Mouse (Mus musculus): ENCODE data around the gene Cd55b. TPM values are rescaled to one million over a fixed set of nuclear protein-coding genes. Genes with fewer than 3 reads are reported as not detected.
"Not testable (repeated sequence)": the region's sequence is repeated elsewhere in the genome, so short reads cannot be mapped to it uniquely, and the experiment has no call there.

The Cd55b gene
- polyA plus RNA-seq, 1 experiment from 2014 or later = not detected

DNA sequence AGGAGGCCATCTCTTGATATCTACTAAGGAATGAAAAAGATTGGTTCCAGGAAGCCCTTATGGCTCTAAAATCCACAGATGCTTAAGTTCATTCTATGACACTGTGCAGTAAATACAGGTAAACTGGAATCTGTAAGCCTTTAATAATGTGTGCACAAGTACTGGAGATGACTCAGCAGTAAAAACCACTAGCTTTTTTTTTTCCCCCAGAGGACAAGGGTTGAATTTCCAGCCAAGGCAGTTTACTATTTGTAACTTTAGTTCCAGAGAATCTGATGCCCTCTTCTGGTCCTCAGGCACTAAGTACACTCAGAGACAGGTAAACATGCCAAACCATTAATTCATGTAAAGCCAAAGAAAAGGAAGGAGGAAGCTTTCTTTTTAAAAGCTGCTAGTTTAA lies 25.7 kb downstream of the Cd55b start:
- not testable (repeated sequence) for H3K27ac ChIP-seq (replicated peaks); H3K27me3 ChIP-seq; H3K36me3 ChIP-seq; H3K9me3 ChIP-seq; H3K4me1 ChIP-seq; H3K9ac ChIP-seq (replicated peaks); H3K4me2 ChIP-seq (replicated peaks); H3K4me3 ChIP-seq; ATAC-seq (replicated peaks)

DNA sequence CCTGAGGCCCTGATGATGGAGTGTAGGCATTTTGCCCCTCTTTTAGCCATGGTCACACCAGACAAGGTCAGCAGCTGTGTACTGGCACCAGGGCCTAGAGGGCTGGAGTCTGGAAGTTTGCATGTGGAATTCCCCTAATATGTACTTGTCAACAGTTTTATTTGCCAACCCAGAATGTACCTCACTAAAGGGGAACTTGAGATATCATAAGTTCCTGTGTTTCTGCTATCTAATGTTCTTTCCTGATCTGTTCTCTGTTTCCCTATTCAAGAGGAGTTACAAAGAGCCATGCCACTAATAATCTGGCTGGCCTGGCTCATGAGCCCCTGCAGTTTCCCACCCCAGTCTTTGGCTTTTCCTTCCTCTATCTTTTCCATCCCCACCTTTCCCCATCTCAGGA lies 35.5 kb downstream of the Cd55b start:
- H3K9me3 ChIP-seq; ATAC-seq (replicated peaks); H3K9ac ChIP-seq (replicated peaks); H3K4me2 ChIP-seq (replicated peaks); H3K4me3 ChIP-seq; H3K27me3 ChIP-seq; H3K4me1 ChIP-seq; H3K27ac ChIP-seq (replicated peaks); H3K36me3 ChIP-seq: not testable (repeated sequence)

- H3K4me2 ChIP-seq (replicated peaks) = no peak overlapping the region
- no peak overlapping the region for H3K4me3 ChIP-seq
- H3K36me3 ChIP-seq = no peaks in the 10 kb centered on the region
- no peak overlapping the region for H3K27ac ChIP-seq (replicated peaks)
- H3K27me3 ChIP-seq = no peaks in the 10 kb centered on the region
- no peaks in the 10 kb centered on the region for H3K9me3 ChIP-seq
- WGBS = 94% methylated on average over 14 of the region's 14 CpGs
- no peaks in the 10 kb centered on the region for H3K4me1 ChIP-seq
- ATAC-seq (replicated peaks) = no peak
- H3K9ac ChIP-seq (replicated peaks) = no peak overlapping the region
Measured at GRCm38 (mm10) chr1:130377726-130378429, 44.9 kb downstream of the Cd55b start.

DNA sequence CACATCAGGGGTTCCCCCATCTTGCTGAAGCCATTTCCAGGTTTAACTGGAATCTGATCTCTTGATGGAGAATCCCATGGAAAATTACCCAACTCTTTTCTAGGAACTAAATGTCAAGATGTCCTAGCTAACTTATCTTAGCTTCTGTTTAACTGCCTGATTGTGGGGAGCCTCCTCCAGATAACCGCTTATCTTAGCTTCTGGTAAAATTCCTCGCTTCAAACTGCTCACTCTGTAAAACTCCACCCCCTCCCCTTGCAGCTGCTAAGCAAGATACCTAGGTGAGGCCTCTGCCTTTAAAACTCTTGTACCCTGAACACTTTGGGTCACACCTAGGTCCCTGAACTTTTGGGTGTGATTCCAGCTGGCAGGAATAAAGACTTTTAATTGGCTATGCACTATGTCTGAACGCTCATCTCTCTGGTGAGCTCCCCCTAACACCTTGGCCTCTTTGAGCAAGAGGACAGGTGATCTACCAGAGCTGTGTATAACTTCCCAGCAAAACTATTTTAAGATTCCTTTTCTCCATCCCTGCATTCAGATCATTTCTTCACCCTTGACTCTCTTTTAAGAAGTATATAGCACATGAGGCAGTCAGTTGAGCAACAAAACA lies 48.5 kb downstream of the Cd55b start:
- no peak overlapping the region for H3K27ac ChIP-seq (replicated peaks)
- H3K4me3 ChIP-seq = no peak overlapping the region
- H3K36me3 ChIP-seq = no peaks in the 10 kb centered on the region
- H3K9ac ChIP-seq (replicated peaks) = no peak overlapping the region
- H3K4me2 ChIP-seq (replicated peaks) = no peak overlapping the region
- H3K4me1 ChIP-seq = no peaks in the 10 kb centered on the region
- no peaks in the 10 kb centered on the region for H3K27me3 ChIP-seq
- no peak for ATAC-seq (replicated peaks)
- WGBS = 80% methylated on average over 3 of the region's 3 CpGs
- no peaks in the 10 kb centered on the region for H3K9me3 ChIP-seq

- no peaks in the 10 kb centered on the region for H3K4me1 ChIP-seq
- H3K9me3 ChIP-seq = no peaks in the 10 kb centered on the region
- ATAC-seq (replicated peaks) = no peak
- H3K9ac ChIP-seq (replicated peaks) = no peak overlapping the region
- no peak overlapping the region for H3K27ac ChIP-seq (replicated peaks)
- H3K4me2 ChIP-seq (replicated peaks) = no peak overlapping the region
- H3K4me3 ChIP-seq = no peak overlapping the region
- whole genome bisulfite sequencing = 34% methylated on average over 2 of the region's 2 CpGs
- H3K36me3 ChIP-seq = no peaks in the 10 kb centered on the region
- no peaks in the 10 kb centered on the region for H3K27me3 ChIP-seq
Measured at GRCm38 (mm10) chr1:130373398-130374083, 49.3 kb downstream of the Cd55b start.

DNA sequence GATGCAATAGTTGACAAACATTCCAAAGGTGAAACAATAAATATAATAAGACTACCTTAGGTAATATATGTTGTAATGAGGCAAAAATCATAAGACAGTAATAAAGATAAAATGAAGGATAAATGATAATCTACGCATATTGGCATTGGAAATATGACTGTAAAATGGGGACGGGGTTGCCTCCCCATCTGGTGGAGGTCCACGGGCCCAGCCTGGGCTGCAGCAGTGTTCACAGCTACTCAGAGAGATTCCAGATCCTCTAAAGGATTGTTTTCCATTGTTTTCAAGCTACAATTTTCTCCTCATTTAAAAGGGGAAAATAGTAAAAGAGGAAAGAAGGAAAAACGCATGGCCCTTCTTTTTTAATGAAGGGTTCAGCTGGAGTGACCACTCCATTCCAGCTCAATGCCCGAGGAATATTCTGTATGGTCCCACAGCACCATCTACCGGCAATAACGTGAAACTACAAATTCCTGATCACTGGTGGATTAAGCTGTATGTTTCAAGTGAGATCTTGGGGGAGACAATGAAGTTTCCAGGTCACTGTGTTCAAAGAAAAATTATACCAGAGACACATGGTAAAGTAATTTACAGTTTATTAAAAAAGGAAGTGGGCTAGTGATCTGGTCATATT lies 50.8 kb downstream of the Cd55b start:
- no peak overlapping the region for H3K9ac ChIP-seq (replicated peaks)
- H3K4me3 ChIP-seq = no peak overlapping the region
- H3K36me3 ChIP-seq = no peaks in the 10 kb centered on the region
- peak; percentile 67; the same call in 1 of the 2 replicates for ATAC-seq (replicated peaks)
- H3K27ac ChIP-seq (replicated peaks) = no peak overlapping the region
- H3K4me1 ChIP-seq = no peaks in the 10 kb centered on the region
- no peaks in the 10 kb centered on the region for H3K27me3 ChIP-seq
- H3K9me3 ChIP-seq = no peaks in the 10 kb centered on the region
- WGBS = 39% methylated on average over 7 of the region's 7 CpGs
- H3K4me2 ChIP-seq (replicated peaks) = no peak overlapping the region

GRCm38 (mm10) chr1:130371291-130371690 lies 51.5 kb downstream of the Cd55b start:
- H3K36me3 ChIP-seq = no peaks in the 10 kb centered on the region
- H3K4me1 ChIP-seq = no peaks in the 10 kb centered on the region
- no peak overlapping the region for H3K27ac ChIP-seq (replicated peaks)
- WGBS = 81% methylated on average over 5 of the region's 5 CpGs
- H3K9ac ChIP-seq (replicated peaks) = no peak overlapping the region
- no peak for ATAC-seq (replicated peaks)
- no peak overlapping the region for H3K4me2 ChIP-seq (replicated peaks)
- no peaks in the 10 kb centered on the region for H3K27me3 ChIP-seq
- no peak overlapping the region for H3K4me3 ChIP-seq
- H3K9me3 ChIP-seq = no peaks in the 10 kb centered on the region

- Histone ChIP-seq H3K36me3 (no peaks in the 10 kb centered on the region), H3K9me3 (no peaks in the 10 kb centered on the region), H3K27ac (replicated peaks) (no peak overlapping the region), H3K27me3 (no peaks in the 10 kb centered on the region), H3K4me3 (no peak overlapping the region), H3K4me2 (replicated peaks) (no peak overlapping the region), H3K9ac (replicated peaks) (no peak overlapping the region), H3K4me1 (no peaks in the 10 kb centered on the region)
- 15% methylated on average over 1 of the region's 1 CpGs for WGBS
- ATAC-seq (replicated peaks) = peak; percentile 69
Measured at GRCm38 (mm10) chr1:130350077-130350635, 72.7 kb downstream of the Cd55b start.

- Histone ChIP-seq H3K4me1 (no peaks in the 10 kb centered on the region), H3K4me2 (replicated peaks) (no peak overlapping the region), H3K27ac (replicated peaks) (no peak overlapping the region), H3K4me3 (no peak overlapping the region), H3K9me3 (no peaks in the 10 kb centered on the region), H3K36me3 (no peaks in the 10 kb centered on the region), H3K27me3 (no peaks in the 10 kb centered on the region), H3K9ac (replicated peaks) (no peak overlapping the region)
- WGBS = 92% methylated on average over 9 of the region's 9 CpGs
- no peak for ATAC-seq (replicated peaks)
Measured at GRCm38 (mm10) chr1:130342429-130342828, 80.4 kb downstream of the Cd55b start.

Other genes with a start within 250 kb of the Cd55b start
- gene Cd55, start 39.7 kb upstream of the Cd55b start, polyA plus RNA-seq (2015; fragmentation: Nextera tagmentation; extraction: Ambion mirVana) = 3.8 and 4.1 TPM in 2 replicates
- gene Zp3r, start 206.6 kb upstream of the Cd55b start, polyA plus RNA-seq (2015; fragmentation: Nextera tagmentation; extraction: Ambion mirVana) = not detected in 2 replicates
- not detected in 2 replicates for gene C4bp, start 238.6 kb upstream of the Cd55b start, polyA plus RNA-seq (2015; fragmentation: Nextera tagmentation; extraction: Ambion mirVana)